Mouse (Mus musculus) gastrocnemius, postnatal 25 days (tissue): ENCODE measurements at regions not wholly inside any gene's neighbourhood (a gene's known extent, or its start where the extent isn't known, plus 50 kb on each side); places are given as distances from the start of the nearest gene placed in this dataset.

ENCODE experiments used
- DNase-seq: peaks from one replicate; pipeline ENCODE4 v3.0.0; 2022

DNA sequence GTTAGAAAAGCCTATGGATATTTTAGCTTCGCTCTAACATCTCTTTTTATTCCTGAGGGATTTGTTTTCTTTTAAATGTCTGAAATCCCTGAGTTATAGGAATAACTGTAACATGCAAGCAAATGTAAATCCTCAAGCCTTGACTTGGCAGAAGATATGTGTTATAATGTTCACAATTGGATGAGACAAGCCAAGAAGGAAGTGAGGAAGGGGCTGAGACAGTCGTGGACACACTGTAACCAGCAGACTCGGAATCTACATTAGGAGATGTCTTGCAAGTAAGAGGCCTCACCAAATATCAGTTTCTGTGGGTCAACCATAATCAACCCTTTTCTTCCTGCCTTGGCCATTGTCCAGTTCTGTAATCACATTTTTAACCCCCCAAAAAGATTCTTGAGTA is 366.6 kb upstream of the Kif18a start:
- DNase-seq: no peak

GRCm38 (mm10) chr2:108919500-108920045 is 361.0 kb upstream of the Kif18a start:
- no peak for DNase-seq

DNA sequence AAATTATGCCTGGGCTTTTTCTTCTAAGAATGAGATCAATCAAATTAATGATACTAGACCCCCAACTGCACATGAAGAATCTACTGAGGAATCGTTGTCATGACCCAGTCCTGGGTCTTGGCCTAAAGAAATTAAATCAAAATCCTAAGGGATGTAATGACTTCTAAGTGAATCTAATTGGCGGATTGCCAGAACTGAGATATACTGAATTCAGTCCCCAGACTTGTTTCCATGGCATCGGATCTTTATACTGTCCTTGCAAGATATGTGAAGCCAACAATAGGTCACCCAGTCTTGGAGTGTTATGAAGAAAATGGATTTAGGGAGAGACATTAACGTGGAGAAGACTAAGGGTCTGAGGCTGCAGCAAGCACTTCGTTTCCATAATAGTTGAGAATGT is 360.4 kb upstream of the Kif18a start:
- DNase-seq: no peak

DNA sequence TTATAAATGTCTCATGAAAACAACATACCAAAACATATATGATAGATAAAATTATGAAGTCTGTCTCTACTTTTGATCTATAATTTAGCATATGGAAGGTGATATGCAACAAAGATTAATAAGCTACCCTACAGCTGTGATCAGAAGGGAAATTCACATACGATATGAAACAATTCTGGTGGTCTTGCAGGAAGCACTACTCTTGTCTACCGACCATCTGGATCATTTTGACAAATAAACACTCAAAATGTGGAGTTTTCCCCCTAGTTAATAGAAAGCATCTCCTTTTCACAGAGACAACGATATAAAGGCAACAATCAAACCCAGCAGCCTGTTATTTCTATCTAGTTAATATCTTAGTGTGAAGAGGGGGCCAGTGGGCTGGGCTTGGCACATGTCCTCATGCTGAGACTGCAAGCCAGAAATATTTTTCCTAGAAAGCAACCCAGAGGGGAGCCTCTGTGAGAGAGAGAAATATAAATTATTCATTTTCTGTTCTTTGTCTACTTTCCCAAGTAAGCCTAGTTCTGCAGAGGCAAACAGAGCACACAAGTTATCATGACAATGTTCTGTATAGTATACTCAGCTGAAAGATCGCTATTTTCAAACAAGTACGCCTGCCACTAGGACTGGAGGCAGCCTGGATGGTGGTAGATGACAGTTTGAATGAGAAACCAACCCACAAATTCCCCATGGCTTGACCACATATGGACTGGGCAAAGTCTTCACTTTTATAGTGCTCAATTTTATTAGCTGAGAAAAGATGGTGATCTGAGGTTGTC is 344.4 kb upstream of the Kif18a start:
- no peak for DNase-seq

GRCm38 (mm10) chr2:108980921-108981320 is 299.6 kb upstream of the Kif18a start:
- DNase-seq: no peak

DNA sequence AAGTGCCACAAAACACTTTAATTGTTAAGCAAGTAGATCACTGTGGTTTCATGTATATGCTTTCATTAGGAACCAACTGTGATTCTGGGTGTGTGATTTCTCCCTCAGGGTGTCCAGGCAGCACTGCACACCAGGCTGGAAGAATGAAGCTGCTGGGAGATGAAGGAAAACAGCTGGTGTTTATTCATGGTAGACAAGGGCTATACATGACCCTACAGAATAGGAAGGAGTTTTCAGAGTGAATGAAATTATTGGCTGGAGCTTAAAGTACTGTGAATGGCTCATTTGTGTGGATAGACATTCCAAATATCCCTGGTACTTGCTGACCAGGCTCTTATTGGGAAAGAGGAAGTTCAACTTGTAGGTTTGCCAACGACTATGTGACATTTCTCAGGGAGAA is 264.3 kb upstream of the Kif18a start:
- DNase-seq: no peak

DNA sequence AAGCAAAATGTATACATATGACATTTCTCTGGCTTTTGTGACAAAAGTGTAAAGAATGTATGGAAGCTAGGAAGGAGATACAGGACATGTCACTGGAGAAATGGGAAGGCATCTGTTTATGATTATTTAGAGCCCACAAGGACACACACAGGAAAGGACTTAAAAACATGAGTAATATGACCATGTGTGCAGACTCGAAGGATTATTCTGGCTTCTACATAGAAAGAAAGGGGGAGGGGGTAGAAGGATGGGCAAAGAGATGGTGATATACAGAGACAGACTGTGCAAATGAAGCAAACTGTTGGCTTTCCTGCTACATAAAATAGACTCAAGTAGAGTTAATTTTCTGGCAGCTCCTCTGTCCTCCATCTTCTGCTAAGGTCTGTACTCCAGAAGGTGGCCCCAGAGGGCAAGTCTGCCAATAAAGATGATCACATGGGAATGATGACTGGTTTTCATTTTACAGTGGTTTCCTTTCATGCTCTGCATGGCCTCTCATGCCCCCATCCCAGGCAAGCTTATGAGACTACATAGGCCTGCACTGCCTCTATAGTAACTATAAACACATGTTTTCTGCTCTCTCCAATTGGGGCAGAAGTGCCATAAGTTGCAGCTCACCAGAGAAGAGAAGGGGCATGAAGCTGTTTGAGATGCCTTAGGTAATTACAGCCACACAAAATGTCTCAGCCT is 263.4 kb upstream of the Kif18a start:
- no peak for DNase-seq

DNA sequence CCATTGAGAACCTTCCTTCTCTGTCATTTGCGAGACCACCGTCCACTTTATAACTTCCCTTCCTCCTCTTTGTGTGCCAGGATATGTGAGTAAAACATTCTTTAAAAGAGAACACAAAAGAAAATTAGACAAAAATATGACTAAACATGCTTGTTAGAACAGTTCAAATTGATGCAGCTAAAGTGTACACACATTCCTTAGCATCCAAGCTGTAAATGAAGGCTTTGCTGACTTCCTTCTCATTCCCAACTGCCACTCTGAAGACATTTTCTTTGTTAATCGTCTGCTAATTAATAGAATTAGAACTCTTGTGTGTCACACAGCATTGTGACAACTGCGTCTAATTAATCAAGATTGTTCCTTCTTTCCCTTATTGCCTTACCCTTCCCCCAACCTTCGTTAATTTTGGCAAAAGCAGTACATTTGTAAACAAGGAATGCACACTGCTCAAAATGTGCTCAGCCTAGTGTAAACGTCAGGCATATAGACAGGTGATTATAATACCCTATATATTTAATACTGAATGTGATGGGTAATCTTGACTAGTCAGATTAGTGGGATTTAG is 242.3 kb upstream of the Kif18a start:
- no peak for DNase-seq
